17 mouse cellular contexts compared by ENCODE assay signal in the genomic region with DNA sequence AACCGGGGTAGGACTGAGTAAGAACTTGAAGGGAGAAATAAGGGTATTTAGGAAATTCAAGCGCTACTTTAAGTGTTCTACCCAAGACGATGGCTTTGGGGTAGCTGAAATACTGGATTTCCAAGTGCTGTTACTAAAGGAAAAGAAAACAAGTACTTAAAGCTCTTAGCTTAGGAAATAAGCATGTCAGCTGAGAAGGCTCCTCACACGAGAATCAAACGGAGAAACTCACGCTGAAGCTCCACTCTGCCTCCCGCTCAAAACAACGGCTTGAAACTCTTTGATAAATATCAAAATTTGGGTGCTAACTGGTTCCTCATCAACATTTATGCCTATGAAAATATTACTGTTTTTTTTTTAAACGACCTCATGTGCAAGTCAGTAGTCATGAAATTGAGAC.
DNase-seq lines count a peak whose midpoint lies in the region; ATAC-seq and TF ChIP-seq lines count a peak whose summit lies in the region.
"Had no signal": no experiment of that assay in that cellular context is flagged by ENCODE, and none has a peak within 500 bp of the region (broad histone marks: within the 10 kb centered on the region; RNA-seq: fewer than 3 reads in every experiment).

No protein-coding gene starts in this region.

- DNase-seq in heart, adult 11 months = peak; percentile 34
- DNase-seq in heart, postnatal 36 days = no peak
- DNase-seq in brain, embryonic 14.5 days (ENCODE audit: low read depth) = peak; percentile 48
- DNase-seq in spleen, postnatal 14 days (ENCODE audit: low spot score in 2 of 2) = no peak
- DNase-seq in right cerebral cortex, postnatal 36 days (ENCODE audit: low spot score in 2 of 2) = no peak
- DNase-seq: adrenal gland, adult 8-10 months; cerebellum, adult 11-12 months; cerebellum, postnatal 36 days; kidney, adult 2 months; kidney, postnatal 36 days; lung, adult 2 months; right cerebral cortex, adult 18-20 months had no signal

- intact Hi-C loops in heart, postnatal 36 days (cut with DNase I) = loop anchor here (5.0 kb wide), 1 partner anchor 45 kb away; no protein-coding TSS in a partner anchor

- peak overlapping the region; percentile 2; the same call in 1 of the 2 replicates for H3K4me2 ChIP-seq in hindbrain, embryonic 12.5 days (replicated peaks)
- H3K4me2 ChIP-seq in midbrain, embryonic 13.5 days (replicated peaks) = peak overlapping the region; percentile 29
- H3K4me2 ChIP-seq: embryonic facial prominence, embryonic 13.5 days; stomach, embryonic 15.5 days had no signal

- H3K36me3 ChIP-seq in hindbrain, embryonic 12.5 days = no peaks in the 10 kb centered on the region
- no peaks in the 10 kb centered on the region for H3K36me3 ChIP-seq in midbrain, embryonic 13.5 days
- H3K36me3 ChIP-seq: embryonic facial prominence, embryonic 13.5 days; stomach, embryonic 15.5 days had no signal

- no peak for TF ChIP-seq POLR2A in brain, embryonic 14.5 days (IDR thresholded peaks at IDR 0.05; ENCODE audit: borderline replicate concordance, extremely low read depth, insufficient read depth, insufficient read length, poor library complexity, severe bottlenecking)

- TF ChIP-seq CTCF in brain, embryonic 14.5 days (IDR thresholded peaks at IDR 0.05; ENCODE audit: borderline replicate concordance, extremely low read depth, insufficient read depth, insufficient read length) = no peak

- H3K9ac ChIP-seq in hindbrain, embryonic 12.5 days = no peak overlapping the region
- peak overlapping the region; percentile 34; the same call in 1 of the 2 replicates for H3K9ac ChIP-seq in midbrain, embryonic 13.5 days (replicated peaks)
- H3K9ac ChIP-seq: embryonic facial prominence, embryonic 13.5 days; stomach, embryonic 15.5 days had no signal

- peaks cover 28% of the 10 kb centered on the region for H3K4me1 ChIP-seq in hindbrain, embryonic 12.5 days
- peaks cover 49% of the 10 kb centered on the region for H3K4me1 ChIP-seq in midbrain, embryonic 13.5 days (replicated peaks)

- ATAC-seq in hindbrain, embryonic 12.5 days (ENCODE audit: low FRiP score) = no peak
- no peak for ATAC-seq in midbrain, embryonic 13.5 days
- no peak for ATAC-seq in frontal cortex, adult (ENCODE audit: low TSS enrichment)

- no peaks in the 10 kb centered on the region for H3K9me3 ChIP-seq in hindbrain, embryonic 12.5 days (replicated peaks)
- H3K9me3 ChIP-seq in midbrain, embryonic 13.5 days = no peaks in the 10 kb centered on the region
- H3K9me3 ChIP-seq: embryonic facial prominence, embryonic 13.5 days; stomach, embryonic 15.5 days had no signal

- WGBS in hindbrain, embryonic 12.5 days = 69% methylated on average over 9 of the region's 9 CpGs
- 50% methylated on average over 9 of the region's 9 CpGs for WGBS in midbrain, embryonic 13.5 days

- H3K4me3 ChIP-seq in hindbrain, embryonic 12.5 days = no peak overlapping the region
- H3K4me3 ChIP-seq in midbrain, embryonic 13.5 days (replicated peaks) = 0 out of 2 replicates have a peak overlapping the region, but pooled peaks have one; percentile 5
- H3K4me3 ChIP-seq: embryonic facial prominence, embryonic 13.5 days; stomach, embryonic 15.5 days had no signal

- H3K27ac ChIP-seq in hindbrain, embryonic 12.5 days = peak overlapping the region; percentile 60; the same call in 1 of the 2 replicates
- H3K27ac ChIP-seq in midbrain, embryonic 13.5 days = peak overlapping the region; percentile 44
- H3K27ac ChIP-seq: embryonic facial prominence, embryonic 13.5 days; stomach, embryonic 15.5 days had no signal

- H3K27me3 ChIP-seq in hindbrain, embryonic 12.5 days = no peaks in the 10 kb centered on the region
- H3K27me3 ChIP-seq in midbrain, embryonic 13.5 days = peaks cover 5% of the 10 kb centered on the region
- H3K27me3 ChIP-seq: stomach, embryonic 15.5 days had no signal

Comparison
In these comparisons a context has a peak if more than half of its experiments do, and no peak if none do; other contexts are left out.
1. DNase-seq: peak in heart, adult 11 months (single experiment) and brain, embryonic 14.5 days (single experiment); none in heart, postnatal 36 days (0 of 2), spleen, postnatal 14 days (0 of 2) and right cerebral cortex, postnatal 36 days (0 of 2).